Mouse (Mus musculus) C2C12 (cell line): ENCODE data around the gene Jak3. TPM values are rescaled to one million over a fixed set of nuclear protein-coding genes. Genes with fewer than 3 reads are reported as not detected.

Experiments used
- H3K27me3 ChIP-seq: one replicate; pipeline ENCODE4 v1.6.1; 2011; ENCODE audit not compliant: control insufficient read depth, insufficient read depth, insufficient read length
- H3K36me3 ChIP-seq: one replicate; pipeline ENCODE4 v1.6.1; 2011; ENCODE audit not compliant: control insufficient read depth, insufficient read depth
- H3K4me3 ChIP-seq: one replicate; pipeline ENCODE4 v1.5.1; 2011; ENCODE audit warnings: mild to moderate bottlenecking, control low read depth; ENCODE audit not compliant: poor library complexity, insufficient read depth, severe bottlenecking
- H3K79me2 ChIP-seq: one replicate; pipeline ENCODE4 v1.6.1; 2011; ENCODE audit not compliant: control insufficient read depth, insufficient read depth
- H3K79me3 ChIP-seq: one replicate; pipeline ENCODE4 v1.6.1; 2011; ENCODE audit warnings: low read depth, control low read depth
- H3ac ChIP-seq: one replicate; pipeline ENCODE3; 2011; ENCODE audit warnings: low read depth; ENCODE audit not compliant: control insufficient read depth, insufficient read length
- CEBPB ChIP-seq: IDR thresholded peaks from one replicate; pipeline ENCODE4 v1.6.1; 2011; ENCODE audit warnings: low read depth, mild to moderate bottlenecking, control low read depth, moderate library complexity
- CTCF ChIP-seq: IDR thresholded peaks from one replicate; pipeline ENCODE4 v1.5.1; 2011; ENCODE audit not compliant: control insufficient read depth, insufficient read depth, insufficient read length
- FOSL1 ChIP-seq: IDR thresholded peaks from one replicate; pipeline ENCODE4 v1.8.0; 2011; ENCODE audit warnings: mild to moderate bottlenecking, low read length; ENCODE audit not compliant: poor library complexity, insufficient read depth, severe bottlenecking
- MAX ChIP-seq: IDR thresholded peaks from one replicate; pipeline ENCODE4 v1.6.1; 2011; ENCODE audit warnings: mild to moderate bottlenecking, control low read depth
- MYOD1 ChIP-seq: IDR thresholded peaks from one replicate; pipeline ENCODE4 v1.6.1; 2011; ENCODE audit warnings: low read depth; ENCODE audit not compliant: control insufficient read depth, insufficient read length
- MYOG ChIP-seq: IDR thresholded peaks from one replicate; pipeline ENCODE4 v1.6.1; 2011; ENCODE audit not compliant: control insufficient read depth, insufficient read length; ENCODE audit errors: extremely low read depth
- USF1 ChIP-seq: IDR thresholded peaks from one replicate; pipeline ENCODE4 v1.6.1; 2011; ENCODE audit warnings: low read depth, mild to moderate bottlenecking, control low read depth, moderate library complexity
- polyA plus RNA-seq: library from polyadenylated mRNA; unstranded; fragments of >200 nt; fragmentation: generic; extraction: Trizol; gene quantifications from one replicate; pipeline ENCODE4 v1.2.1, GENCODE M21; 2012; ENCODE audit warnings: missing spikeins

Gene Jak3
- polyA plus RNA-seq, 1 experiment: 1.2 TPM

DNA sequence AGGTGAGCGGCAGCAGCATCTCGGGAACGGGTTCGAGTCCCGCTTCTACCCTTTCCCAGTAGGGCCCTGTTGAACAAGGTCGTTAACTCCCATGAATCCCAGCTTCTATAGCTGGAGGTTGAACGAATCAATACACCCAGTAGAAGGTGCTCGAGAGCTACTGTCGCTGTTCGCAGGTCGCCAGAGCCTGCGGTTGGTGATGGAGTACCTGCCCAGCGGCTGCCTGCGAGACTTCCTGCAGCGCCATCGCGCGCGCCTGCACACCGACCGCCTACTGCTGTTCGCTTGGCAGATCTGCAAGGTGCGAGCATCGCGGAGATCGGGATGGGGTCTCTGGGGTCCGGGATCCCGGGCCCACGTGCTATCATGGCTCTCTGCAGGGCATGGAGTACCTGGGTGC lies 9.5 kb downstream of the Jak3 start:
- Histone ChIP-seq H3K79me2 (no peaks in the 10 kb centered on the region), H3K36me3 (no peaks in the 10 kb centered on the region), H3ac (no peak overlapping the region), H3K4me3 (no peak overlapping the region), H3K27me3 (peaks cover 59% of the 10 kb centered on the region), H3K79me3 (no peaks in the 10 kb centered on the region)
- TF ChIP-seq MYOD1 (no peak), FOSL1 (no peak), CEBPB (no peak), MYOG (no peak), USF1 (no peak), CTCF (no peak), MAX (no peak)

- Histone ChIP-seq H3K79me3 (no peaks in the 10 kb centered on the region), H3K79me2 (no peaks in the 10 kb centered on the region), H3K27me3 (peaks cover 63% of the 10 kb centered on the region), H3K36me3 (no peaks in the 10 kb centered on the region), H3ac (no peak overlapping the region), H3K4me3 (no peak overlapping the region)
- TF ChIP-seq MAX (no peak), CTCF (no peak), USF1 (no peak), MYOD1 (no peak), MYOG (no peak), CEBPB (no peak), FOSL1 (no peak)
These were observed 10.1 kb downstream of the Jak3 start for GRCm38 (mm10) chr8:71686143-71686734.

GRCm38 (mm10) chr8:71687616-71688015 lies 11.5 kb downstream of the Jak3 start:
- Histone ChIP-seq H3K27me3 (peaks cover 67% of the 10 kb centered on the region), H3K4me3 (no peak overlapping the region), H3K36me3 (no peaks in the 10 kb centered on the region), H3K79me3 (no peaks in the 10 kb centered on the region), H3K79me2 (no peaks in the 10 kb centered on the region), H3ac (no peak overlapping the region)
- TF ChIP-seq CEBPB: no peak
- TF ChIP-seq MYOD1: no peak
- TF ChIP-seq MYOG: no peak
- TF ChIP-seq CTCF: no peak

GRCm38 (mm10) chr8:71689028-71689427 lies 12.9 kb downstream of the Jak3 start, which contains the start of gene Insl3:
Insl3 (plus strand) TSS chr8:71689214.
- no peaks in the 10 kb centered on the region for H3K79me2 ChIP-seq
- H3K79me3 ChIP-seq: no peaks in the 10 kb centered on the region
- H3ac ChIP-seq: no peak within 1 kb of the TSS
- H3K4me3 ChIP-seq: no peak within 1 kb of the TSS
- H3K36me3 ChIP-seq: no peaks in the 10 kb centered on the region
- TF ChIP-seq CEBPB: no peak
- no peak for TF ChIP-seq USF1
- TF ChIP-seq MYOD1: no peak
- TF ChIP-seq MAX: no peak
- peaks cover 79% of the 10 kb centered on the region for H3K27me3 ChIP-seq

DNA sequence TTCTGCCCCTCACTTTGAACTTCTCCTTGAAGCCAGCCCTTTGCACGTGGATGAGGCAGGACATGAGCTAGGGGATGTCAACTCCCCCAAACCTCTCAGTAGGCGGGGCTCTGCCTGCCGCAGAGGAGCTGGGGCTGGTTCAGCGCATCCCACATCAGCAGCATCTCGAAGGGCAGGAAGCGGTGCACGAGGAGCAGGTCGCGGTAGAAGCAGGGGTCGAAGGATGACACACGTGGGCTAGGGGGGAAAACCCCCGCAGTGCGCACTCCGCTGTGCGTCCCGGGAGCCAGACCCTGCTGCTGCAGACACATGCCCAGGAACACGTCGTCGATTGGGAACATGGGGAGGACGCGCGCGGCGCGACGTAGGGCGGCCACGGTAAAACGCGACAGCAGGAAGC lies 16.4 kb downstream of the Jak3 start:
- H3K27me3 ChIP-seq: peaks cover 60% of the 10 kb centered on the region
- no peak overlapping the region for H3K4me3 ChIP-seq
- H3ac ChIP-seq: no peak overlapping the region
- TF ChIP-seq USF1 (no peak), MAX (no peak), MYOD1 (no peak), FOSL1 (no peak), CEBPB (no peak), CTCF (no peak), MYOG (no peak)
- no peaks in the 10 kb centered on the region for H3K79me3 ChIP-seq
- no peaks in the 10 kb centered on the region for H3K36me3 ChIP-seq
- no peaks in the 10 kb centered on the region for H3K79me2 ChIP-seq
